Mouse (Mus musculus): ENCODE data around the gene Rhox3c.
"Not testable (repeated sequence)": the region's sequence is repeated elsewhere in the genome, so short reads cannot be mapped to it uniquely, and the experiment has no call there.

The Rhox3c gene

GRCm38 (mm10) chrX:37458285-37458684 lies at the start of gene Rhox3c:
Rhox3c (plus strand) TSS chrX:37458585.
- in situ Hi-C loops (cut with MboI; ENCODE audit: low pct_unique_long_range_greater_than_20kb in 1 of 2, low sequenced_read_pairs in 2 of 2, unreplicated experiment in 1 of 2): not testable (repeated sequence)

GRCm38 (mm10) chrX:37411767-37412166 lies 46.6 kb upstream of the Rhox3c start, which contains the start of gene Rhox2b:
Rhox2b (plus strand) TSS chrX:37412067.
- in situ Hi-C loops (cut with MboI; ENCODE audit: low pct_unique_long_range_greater_than_20kb in 1 of 2, low sequenced_read_pairs in 2 of 2, unreplicated experiment in 1 of 2): not testable (repeated sequence)

GRCm38 (mm10) chrX:37432194-37432593 lies 26.2 kb upstream of the Rhox3c start, which contains the start of gene Rhox4b:
Rhox4b (plus strand) TSS chrX:37432494.
- in situ Hi-C loops (cut with MboI; ENCODE audit: low pct_unique_long_range_greater_than_20kb in 1 of 2, low sequenced_read_pairs in 2 of 2, unreplicated experiment in 1 of 2): not testable (repeated sequence)

GRCm38 (mm10) chrX:37453380-37453779 lies 5.0 kb upstream of the Rhox3c start, which contains the start of gene Rhox2c:
Rhox2c (plus strand) TSS chrX:37453680.
- in situ Hi-C loops (cut with MboI; ENCODE audit: low pct_unique_long_range_greater_than_20kb in 1 of 2, low sequenced_read_pairs in 2 of 2, unreplicated experiment in 1 of 2): not testable (repeated sequence)

- in situ Hi-C loops (cut with MboI; ENCODE audit: low pct_unique_long_range_greater_than_20kb in 1 of 2, low sequenced_read_pairs in 2 of 2, unreplicated experiment in 1 of 2): not testable (repeated sequence)
Observed at GRCm38 (mm10) chrX:37480037-37480436, 21.7 kb downstream of the Rhox3c start, which contains the start of gene Rhox4c. Rhox4c (plus strand) TSS chrX:37480337.

- in situ Hi-C loops (cut with MboI; ENCODE audit: low pct_unique_long_range_greater_than_20kb in 1 of 2, low sequenced_read_pairs in 2 of 2, unreplicated experiment in 1 of 2): not testable (repeated sequence)
Observed at GRCm38 (mm10) chrX:37514059-37514458, 55.7 kb downstream of the Rhox3c start, which contains the start of gene Rhox4d. Rhox4d (plus strand) TSS chrX:37514359.

Data from mouse embryonic stem cell (cell line).